Mouse (Mus musculus): ENCODE measurements at regions not wholly inside any gene's neighbourhood (a gene's known extent, or its start where the extent isn't known, plus 50 kb on each side); places are given as distances from the start of the nearest gene placed in this dataset.

DNA sequence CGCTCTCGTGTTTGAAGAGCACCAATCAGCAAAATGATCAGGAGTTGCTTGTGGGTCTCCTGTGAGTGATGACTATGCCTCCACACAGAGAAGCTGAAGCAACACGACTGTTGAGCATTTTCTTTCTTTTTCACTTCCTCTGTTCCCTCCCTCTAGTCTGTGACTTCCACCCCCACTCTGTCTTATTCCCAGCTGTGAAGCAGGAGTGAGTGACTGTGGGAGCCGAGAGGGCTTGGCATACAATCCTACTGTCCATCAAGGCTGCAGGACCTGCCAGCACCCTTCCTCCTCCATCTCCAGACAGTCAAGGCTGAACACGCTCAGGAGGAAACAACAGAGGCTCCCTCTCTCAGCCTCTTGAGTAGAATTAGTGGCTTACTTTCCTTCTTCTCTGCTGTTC is 401.3 kb downstream of the Plcl1 start:
- DNase-seq: no peak

GRCm38 (mm10) chr1:55808724-55809519 is 403.2 kb downstream of the Plcl1 start:
- no peak for DNase-seq

DNA sequence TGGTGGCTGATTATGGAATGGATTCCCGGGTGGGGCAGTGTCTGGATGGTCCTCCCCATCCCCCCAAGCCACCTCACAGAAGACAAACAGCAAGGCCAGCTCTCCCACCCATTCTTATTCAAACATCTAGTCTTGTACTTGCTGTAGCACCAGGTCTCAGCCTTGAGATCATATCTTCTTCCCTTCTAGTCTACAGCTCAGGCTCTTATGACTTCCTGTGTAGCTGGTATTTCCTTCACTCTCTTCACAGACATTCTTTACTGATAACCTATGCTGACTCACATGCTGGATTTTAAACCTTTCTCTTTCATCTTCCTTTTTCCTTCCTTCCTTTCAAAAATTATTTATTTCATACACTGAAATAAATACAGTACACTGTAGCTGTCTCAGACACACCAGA is 406.8 kb downstream of the Plcl1 start:
- no peak for DNase-seq

- DNase-seq: no peak
Observed at GRCm38 (mm10) chr1:55820866-55821500, 415.3 kb downstream of the Plcl1 start.

DNA sequence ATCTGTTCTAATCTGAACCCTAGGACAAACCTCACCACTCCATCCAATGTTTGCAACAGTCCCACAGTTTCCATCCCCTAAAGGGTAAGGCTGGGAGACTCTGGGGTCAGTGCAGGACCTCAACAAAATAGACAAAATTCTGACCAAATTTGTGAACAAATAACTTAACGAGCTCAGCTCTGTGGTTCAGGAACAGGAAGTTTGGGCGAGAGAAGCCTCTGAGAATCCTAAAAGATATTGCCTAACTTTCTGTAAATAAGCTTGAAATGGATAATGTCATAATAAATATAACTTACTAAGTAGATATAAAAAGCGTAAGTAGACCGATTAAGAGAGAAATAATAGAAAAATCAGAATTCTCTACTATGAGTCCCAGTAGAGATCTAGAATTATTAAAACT is 416.9 kb downstream of the Plcl1 start:
- no peak for DNase-seq

GRCm38 (mm10) chr1:55827191-55827590 is 421.5 kb downstream of the Plcl1 start:
- no peak for DNase-seq

DNA sequence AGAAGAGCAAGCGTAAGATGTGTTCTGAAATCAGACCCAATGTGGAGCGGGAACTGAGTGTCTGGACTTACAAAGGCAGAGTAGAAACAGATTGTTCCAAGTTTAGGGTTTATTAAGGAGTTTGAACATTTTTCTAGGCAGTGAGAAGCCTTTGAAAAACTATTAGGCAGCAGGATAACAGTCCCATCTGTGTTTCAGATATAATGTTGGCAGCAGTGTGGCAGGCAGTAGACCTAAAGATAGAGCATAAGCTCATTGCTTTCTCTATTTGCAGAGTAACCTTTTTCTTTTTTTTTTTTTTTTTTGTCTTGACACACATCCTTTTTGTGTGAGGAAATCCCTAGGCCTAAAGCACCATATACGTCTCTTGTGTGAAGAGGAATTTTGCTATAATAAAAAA is 429.6 kb downstream of the Plcl1 start:
- DNase-seq: no peak

GRCm38 (mm10) chr1:55836750-55837149 is 431.0 kb downstream of the Plcl1 start:
- no peak for DNase-seq

- DNase-seq: no peak
Observed at GRCm38 (mm10) chr1:55837366-55837765, 431.6 kb downstream of the Plcl1 start.

DNA sequence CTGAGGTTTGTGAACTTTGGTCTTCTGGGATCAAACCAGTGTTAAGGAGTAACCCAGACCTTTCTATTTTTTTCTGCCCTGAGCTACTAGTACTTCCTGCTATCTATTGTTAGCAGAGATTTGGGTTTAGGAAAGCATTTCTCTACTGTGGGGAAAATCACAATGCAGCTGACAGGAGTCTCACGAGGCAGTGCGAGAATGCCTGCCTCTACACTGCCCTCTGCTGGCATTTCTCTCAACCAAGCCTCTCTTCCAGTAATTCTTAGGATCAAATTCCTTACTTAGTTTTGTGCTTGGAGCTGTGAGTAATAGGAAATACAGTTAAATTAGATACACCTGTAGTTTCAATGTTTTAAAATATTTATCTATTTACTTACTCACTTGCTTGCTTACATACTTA is 432.4 kb downstream of the Plcl1 start:
- DNase-seq: peak; percentile 12

- DNase-seq: no peak
Observed at GRCm38 (mm10) chr1:55848806-55849205, 443.1 kb downstream of the Plcl1 start.

DNA sequence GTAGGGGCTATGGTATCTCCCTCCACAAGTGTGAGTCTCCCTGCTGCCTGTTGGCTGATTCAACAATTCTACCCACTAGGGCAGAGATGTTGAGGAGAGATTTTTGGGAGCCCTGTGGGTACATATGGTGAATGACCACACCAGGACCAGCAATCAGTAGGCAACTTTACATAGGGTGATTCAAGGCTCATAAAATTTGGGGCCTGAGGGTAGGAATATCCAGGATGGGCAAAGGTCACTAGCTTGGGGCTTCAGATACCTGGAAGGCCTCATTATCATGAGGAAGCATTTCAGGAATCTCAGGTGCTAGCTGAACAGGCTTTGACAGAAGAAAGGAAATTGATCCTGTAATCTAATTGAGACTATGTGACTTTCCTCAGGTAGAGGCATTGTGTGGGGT is 446.6 kb downstream of the Plcl1 start:
- DNase-seq: no peak

GRCm38 (mm10) chr1:55859113-55859512 is 453.4 kb downstream of the Plcl1 start:
- DNase-seq: no peak

GRCm38 (mm10) chr1:55863113-55863512 is 457.4 kb downstream of the Plcl1 start:
- no peak for DNase-seq

GRCm38 (mm10) chr1:55865274-55865673 is 459.6 kb downstream of the Plcl1 start:
- DNase-seq: no peak

DNA sequence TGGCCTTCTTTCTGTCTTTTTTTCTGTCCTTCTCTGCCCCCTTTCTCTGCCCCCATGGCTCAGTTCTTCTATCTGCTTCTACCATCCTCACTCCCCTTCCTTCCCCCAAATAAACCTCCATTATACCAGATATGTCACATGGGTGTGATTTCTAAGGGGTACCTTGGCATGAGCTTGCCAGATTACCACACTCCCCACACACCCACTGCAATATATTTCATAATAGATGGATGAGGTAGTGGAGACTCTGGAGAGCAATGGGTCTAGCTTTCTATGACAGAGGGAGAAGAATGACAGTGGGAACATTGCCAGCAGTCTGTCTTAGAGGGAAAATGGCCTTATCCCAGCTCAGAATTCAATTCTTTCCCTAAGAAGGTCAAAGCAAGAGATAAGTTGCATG is 461.0 kb downstream of the Plcl1 start:
- DNase-seq: no peak

GRCm38 (mm10) chr1:55873583-55873982 is 467.9 kb downstream of the Plcl1 start:
- DNase-seq: no peak

DNA sequence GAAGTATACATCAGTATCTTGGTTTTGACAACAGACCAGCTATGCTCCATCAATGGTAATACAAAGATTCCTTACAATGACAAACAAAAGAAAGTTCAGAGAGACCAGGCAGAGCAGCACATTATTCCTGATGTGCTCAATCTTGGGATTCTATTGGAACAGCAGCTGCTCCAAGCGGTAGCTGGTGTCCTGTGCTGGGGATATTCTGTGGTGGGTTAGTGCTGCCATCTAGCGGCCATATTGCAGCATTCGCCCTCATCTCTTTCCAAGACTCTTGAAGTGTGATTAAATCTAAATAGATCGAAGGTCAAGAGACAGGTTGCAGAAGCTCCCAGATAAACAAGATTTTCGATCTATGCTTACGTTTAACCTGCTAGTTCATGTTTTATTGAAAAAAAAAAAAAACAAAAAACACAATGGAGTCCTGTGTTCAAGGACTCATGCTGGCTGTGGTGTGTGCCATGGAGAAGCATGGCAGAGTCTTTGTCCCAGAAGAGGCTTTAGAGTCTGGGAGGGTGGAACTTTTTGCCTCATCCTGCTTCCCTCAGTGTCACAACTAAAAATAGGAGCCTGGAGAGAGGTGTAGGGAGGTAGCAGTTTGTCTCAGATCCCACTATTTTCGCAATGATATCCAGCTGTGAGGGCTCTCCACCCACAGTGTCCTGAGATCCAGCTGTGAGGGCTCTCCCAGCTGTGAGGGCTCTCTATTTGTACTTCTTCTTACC is 468.6 kb downstream of the Plcl1 start:
- DNase-seq: peak; percentile 45

DNA sequence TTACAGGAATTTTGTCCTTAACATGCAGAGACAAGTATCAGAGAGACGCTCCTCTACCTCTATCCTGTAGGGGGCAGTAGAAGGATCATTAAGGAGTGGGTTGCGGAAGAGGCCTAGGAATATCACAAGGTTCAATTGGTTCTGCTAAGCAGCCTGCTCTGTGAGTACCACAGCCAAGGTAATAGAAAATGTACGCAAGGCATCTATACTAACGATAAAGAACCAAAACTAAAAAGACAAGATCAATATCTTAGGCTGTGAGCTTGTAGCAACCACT is 469.1 kb downstream of the Plcl1 start:
- DNase-seq: no peak

DNA sequence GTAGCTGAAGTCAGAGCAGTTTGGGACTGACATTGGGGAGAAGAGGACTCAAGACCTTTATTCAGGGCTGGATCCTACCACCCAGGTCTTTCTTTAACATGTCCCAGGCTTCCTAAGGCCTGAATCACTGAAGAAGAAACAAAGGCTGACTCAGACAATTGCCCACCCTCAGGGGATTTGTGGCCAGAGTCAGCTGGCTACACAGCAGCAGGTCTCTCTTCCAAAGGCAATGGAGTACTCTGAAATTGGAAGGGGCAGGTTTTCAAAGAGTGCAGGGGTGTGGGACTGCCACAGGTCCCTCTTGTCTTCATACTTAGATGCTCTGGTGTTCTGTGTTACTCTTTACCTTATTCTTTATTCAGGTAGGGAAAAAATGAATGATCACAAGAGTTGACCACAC is 478.9 kb downstream of the Plcl1 start:
- no peak for DNase-seq

GRCm38 (mm10) chr1:55886383-55887070 is 480.8 kb downstream of the Plcl1 start:
- DNase-seq: no peak

- no peak for DNase-seq
Observed at GRCm38 (mm10) chr1:55887386-55887785, 481.7 kb downstream of the Plcl1 start.

GRCm38 (mm10) chr1:55888711-55889366 is 483.1 kb downstream of the Plcl1 start:
- DNase-seq: no peak

All from cerebellum, adult 9-11 months (tissue).